Mouse (Mus musculus): ENCODE results near the gene Col4a3.
A peak's percentile ranks its signal among the peaks of the same experiment; 100 is the strongest.

Col4a3 gene

DNA sequence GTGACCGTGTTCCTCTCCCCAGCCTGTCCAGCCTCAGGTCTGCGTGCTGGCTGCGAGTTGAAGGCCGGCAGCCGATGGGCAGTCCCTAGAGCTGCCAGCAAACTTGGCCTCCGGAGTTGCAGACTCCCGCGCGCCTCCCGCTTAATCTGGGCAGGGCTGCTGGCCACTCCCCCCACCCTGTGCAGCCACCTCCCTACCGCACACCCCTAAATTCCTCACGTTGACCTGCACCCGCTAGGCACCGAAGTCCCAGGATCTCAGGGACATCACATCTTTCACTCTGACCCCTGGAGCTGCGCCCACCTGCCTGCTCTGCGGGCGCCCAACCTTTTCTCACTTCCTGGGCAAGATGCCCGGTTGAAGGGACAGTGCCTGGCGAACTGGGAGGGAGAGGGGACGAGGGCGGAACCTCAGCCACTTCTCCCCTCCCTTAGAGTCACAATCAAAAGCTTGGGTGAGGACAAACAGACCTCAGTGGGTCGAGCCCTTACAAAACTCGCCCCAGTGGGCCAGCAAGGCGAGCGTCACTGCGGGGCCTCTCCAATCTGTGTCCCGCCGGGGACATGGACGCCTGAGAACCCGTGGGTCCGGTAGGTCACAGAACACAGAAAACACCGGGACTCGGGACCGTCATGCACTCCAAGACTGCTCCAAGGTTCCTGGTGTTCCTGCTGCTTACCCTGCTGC lies at the start of gene Col4a3, which contains the start of gene Col4a4:
TSS of gene Col4a3 (plus strand) at position 209 of the 687 bp plus-strand sequence.
TSS of gene Col4a4 (minus strand) at position 137 of the 687 bp plus-strand sequence.
- DNase-seq (ENCODE audit: low read depth) = no peak

DNA sequence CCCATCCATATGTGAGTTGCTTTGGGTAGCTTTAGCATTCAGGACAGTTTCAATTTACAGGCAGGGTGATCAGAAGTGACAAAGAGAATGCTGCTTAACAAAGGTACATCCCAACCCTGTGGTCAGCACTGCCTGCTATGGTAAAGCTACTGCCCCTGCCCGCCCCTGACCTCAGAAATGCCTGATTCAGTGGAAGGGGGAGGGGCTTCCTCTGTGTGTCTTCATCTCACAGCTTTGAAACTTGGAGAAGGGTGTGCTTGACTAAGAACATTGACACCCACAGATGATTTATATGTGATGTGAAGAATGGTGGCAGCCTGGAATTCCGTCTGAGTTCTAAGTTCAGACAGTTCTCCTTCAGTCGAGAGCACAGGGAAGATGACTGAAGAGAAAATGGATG lies 48.9 kb upstream of the Col4a3 start:
- DNase-seq (ENCODE audit: low read depth) = peak; percentile 6

DNA sequence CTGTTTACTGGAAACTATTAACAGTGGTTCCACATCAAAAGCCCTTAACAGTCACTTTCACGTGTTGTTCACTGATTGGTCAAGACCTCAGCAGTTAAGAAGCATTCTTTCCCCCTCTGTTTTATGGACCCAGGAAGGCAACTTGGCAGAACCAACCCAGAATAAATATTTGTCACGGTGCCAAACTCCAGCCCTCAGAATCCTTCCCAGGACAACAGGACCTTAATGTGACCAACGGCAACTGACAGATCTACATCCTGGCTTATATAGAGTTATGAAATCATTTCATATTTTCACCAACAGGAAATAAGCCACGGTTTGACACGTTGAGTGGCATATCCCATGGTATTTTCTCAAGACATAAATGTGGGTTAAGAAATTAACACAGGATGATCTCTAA lies 46.7 kb upstream of the Col4a3 start:
- DNase-seq (ENCODE audit: low read depth) = peak; percentile 7

DNA sequence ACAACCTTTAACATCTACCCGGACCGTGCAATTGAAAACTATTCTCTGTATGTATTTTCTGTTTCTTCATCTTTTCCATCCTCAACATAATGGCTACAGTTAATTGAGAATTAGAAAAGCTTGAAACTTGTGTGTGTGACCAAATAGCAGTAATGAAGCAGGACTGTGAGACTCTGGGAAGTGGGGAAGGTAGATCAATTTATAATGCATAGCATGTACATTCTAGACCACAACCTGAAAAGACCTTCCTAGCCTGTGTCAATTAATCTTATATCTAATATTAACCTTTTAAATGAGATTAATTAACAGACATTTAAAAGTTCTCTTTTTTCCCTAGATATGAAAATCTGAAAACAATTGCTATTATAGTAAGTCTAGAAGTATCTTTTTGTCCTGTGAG lies 42.8 kb upstream of the Col4a3 start:
- no peak for DNase-seq (ENCODE audit: low read depth)

DNA sequence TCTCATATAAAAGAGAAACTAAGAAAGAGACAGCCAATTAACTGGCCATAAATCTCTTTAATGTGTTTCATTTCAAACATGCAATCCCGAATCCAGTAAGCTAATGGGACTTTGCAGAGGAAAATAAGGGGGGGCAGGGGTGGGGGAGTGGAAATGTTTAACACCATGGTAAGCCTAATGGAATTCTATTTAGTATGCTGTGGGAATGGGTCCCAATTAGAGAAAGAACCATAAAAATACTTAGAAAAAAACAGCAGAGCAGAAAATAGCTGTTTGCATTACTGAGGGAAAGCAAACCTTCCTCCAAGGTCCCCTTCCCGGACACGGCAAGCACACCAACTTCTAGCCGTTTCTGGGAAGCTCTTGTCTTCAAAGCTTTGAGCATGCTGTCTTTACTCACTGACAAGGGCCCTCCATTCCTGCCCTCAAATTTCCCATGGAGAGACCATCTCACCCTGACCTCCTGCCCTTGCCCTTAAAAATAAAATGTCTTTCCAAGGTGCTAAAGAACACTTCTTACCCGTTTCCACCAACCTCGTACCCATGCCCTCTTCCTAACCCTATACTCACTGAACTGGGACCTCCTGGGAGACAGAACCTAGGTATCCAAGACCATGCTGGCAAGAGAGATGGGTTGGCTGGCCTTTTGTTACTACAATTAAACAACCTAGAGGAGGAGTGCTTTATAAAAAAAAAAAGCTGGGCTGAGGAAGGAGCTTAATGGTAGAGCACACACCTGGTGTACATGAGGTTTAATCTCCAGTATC lies 42.1 kb upstream of the Col4a3 start:
- no peak for DNase-seq (ENCODE audit: low read depth)

DNA sequence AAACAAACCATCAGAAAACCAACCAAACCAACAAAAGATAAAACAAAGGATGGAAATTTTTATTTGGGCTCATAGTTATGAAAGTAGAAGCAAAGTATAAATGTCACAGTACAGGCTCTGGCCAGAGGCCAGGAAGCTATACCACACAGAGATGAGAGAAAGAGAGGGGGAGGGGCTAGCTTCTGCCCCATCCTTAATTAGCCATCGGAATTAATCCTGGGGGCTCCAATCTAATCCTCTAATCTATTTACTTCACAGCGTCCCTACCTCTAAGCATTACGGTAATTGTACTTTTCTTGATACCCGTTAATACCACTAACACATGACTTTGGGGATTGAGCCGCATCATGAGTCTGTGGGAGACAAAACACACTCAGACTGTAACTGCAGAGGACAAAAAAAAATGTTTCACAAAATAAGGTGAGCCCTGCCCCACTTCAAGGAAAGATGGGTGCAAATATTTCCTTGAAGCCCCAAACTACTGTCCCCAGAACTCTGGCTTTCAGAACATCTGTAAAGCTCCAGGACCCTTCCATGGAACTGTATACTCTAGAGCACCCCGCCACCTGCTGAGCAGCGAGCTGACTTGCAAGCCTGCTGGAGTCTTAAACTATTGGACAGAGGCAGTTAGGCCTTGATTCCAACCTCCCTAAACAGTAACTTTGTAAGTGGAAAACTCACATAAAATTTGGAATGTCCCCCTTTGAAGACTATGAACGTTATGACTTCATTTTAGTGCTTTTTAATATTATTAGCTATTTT lies 41.3 kb upstream of the Col4a3 start:
- peak; percentile 8 for DNase-seq (ENCODE audit: low read depth)

DNA sequence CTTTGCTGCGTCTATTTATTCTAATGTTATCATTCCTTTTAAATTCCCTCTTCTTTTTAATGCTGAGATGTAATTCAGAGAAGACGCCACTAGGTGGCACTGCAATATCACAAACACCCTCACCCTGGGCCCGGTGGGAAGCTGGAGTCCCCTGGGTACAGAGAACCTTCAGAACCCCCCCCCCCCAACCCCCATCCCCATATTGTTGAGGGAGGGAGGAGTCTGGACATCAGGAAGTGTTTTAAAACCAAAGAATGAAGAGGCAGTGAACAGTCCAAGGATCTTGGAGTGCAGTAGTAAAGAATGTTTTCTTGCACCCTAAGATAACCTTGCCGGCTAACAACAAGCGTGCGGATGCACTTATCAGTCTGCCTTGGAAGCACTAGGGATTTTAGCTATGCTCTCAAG lies 32.3 kb upstream of the Col4a3 start:
- DNase-seq (ENCODE audit: low read depth) = peak; percentile 75

DNA sequence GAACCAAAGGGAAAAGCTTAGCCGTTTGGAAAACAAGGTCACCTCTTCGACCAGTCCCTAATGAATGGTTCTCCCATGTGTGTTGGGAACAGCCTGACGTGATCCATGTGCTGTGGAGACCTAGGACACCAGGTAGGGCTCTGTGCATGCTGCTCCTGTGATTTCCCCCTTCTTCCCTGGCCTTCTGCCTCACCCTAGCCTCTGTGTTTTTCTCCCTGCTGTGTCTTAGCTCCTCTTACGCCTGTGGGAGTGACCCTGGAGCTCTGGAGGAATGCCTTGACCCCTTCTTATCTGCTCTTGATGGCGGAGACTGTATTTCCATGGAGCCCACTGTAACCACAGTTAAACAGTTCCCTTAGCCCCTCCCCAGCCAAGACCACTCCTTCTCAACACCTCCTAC lies 31.8 kb upstream of the Col4a3 start:
- DNase-seq (ENCODE audit: low read depth) = no peak

DNA sequence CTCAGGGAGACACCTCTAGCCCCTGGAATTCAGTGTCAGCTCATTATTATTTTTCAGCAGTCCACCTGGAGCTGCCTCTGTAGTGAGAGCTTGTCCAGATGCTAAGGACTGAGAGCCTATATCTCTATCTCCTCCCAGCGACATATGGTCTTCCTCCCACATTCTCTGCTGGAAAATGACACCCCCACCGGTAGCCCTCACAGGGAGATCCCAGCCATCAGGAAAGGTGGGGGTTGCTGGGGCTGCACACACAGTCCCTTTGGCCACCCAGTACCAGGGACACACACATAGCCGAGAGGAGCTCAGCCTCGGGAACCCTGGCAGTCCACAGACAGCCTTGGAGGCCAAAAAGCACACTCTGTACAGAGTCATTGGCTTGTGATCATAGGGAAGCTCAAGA lies 26.5 kb upstream of the Col4a3 start:
- DNase-seq (ENCODE audit: low read depth) = no peak

DNA sequence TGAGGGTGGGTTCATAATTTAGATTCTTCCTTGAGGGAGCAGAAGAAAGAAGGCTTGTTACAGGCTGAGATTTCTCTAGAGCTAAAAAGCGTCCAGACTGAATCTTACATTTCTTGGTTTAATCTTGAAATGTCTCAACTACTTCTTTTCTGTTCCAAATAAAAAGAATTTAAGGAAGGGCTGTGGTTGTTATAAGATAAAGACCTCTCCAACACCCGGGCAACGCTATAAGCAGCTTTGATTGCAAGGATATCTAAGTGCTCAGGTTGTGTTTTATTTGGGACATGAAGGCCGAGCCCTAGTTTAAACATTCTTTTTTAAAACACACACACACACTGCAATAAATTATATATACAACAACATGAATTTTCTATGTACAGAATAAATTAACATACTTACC lies 17.3 kb upstream of the Col4a3 start:
- no peak for DNase-seq (ENCODE audit: low read depth)

DNA sequence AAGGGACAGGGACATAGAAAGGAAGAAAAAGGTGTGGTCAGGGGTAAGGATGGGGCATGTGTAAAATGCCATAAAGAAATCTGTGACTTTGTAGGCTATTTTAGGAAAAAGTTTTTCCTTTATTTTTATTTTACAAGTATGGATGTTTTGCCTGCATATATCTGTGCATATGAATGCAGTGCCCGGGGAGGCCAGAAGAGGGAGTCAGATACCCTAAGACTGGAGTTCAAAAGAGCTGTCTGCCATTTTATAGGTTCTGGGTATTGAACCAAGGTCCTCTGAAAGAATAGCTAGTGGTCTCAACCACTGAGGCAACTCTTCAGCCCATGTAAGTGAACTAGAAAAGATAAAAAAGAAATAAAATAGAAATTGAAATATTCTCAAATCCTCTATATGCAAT lies 15.0 kb upstream of the Col4a3 start:
- peak; percentile 20 for DNase-seq (ENCODE audit: low read depth)

DNA sequence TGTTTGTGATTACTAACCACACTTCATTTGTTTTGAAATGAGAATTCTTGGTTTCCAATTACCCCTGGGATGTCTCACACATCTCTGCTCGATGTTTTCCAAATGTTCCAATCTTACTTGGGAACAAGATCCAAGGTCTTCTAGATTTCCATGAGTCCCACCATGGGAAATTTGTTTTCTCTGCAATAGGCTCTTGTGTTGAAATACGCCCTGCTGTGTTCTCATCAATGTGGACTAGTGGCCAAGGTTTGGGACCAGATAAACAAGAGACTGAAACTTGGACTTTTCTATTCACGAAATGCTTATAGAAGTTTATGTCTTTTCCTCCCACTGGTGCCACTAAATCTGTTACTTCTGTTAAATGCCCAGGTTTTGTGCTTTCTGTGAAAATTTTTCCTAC lies 11.0 kb upstream of the Col4a3 start:
- no peak for DNase-seq (ENCODE audit: low read depth)

DNA sequence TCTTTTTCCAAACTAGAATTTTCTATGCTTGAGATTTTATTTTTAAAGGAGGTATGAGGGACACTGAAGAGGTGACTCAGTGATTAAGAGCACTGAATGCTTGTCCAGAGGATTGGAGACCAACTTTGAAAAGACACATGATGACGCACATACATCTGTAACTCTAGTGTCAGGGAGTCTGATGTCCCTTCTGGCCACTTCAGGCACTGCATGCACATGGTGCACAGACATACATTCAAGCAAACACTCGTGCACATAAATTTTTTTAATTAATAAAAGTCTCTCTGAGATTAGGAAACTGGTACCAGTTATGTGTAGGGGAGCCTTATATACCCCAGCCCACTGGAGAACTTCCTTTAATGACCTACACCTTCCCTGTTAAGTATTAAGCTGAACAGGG lies 10.5 kb upstream of the Col4a3 start:
- DNase-seq (ENCODE audit: low read depth) = no peak

DNA sequence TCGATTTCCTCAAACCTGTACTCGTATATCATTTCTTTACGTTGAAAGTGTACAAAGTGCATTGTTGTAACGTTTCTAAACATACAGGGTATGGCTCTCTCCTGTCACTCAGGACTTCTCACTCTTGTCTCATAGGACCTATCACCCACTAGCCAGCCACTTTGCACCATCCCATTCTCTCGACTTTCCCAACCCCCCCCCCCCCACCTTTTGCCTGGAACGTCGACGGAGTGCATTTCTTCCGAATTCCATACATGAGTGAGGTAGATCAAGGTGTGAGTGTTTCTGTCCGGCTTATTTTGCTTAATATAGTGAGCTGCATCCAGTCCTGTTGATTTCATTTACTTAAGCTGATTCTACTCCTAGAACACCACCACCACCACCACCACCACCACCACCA lies 9.4 kb upstream of the Col4a3 start:
- DNase-seq (ENCODE audit: low read depth) = no peak

DNA sequence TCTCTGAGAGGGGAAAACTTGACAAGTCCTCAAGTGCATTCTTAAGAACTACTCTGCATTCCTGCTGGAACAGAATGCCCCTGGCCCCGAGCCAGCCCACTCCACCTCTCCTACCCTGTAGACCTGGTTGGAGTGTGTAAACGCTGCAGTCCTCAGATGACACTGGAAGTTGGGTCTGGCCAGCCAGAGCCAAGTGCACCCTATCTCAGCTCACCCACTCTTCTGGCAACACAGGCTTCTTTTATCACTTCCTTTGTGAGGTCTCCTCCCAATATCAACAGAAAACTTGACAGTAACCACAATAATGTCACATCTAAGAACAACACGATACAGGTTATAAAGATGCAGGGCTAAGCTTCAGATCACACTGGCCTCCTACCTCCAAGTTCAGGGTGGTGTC lies 8.8 kb upstream of the Col4a3 start:
- no peak for DNase-seq (ENCODE audit: low read depth)

DNA sequence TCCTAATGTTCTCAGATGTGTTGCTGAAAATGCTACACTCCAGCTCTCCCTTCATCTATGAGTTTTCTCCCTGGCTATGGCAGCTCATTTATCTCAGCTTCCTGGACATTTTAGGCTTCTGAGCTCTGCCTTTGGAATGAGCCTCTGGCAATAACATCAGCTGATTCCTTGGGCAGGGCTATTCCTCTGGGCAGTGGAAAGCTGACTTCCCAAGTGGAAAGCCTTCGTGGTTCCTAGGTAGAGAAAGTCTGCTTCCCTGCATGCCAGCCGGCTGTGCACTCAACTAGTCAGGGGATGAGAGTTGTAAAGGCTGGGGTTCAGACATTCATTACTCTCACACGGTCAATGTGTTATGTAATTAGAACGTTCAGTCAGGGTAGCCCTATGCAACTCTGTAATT lies 8.4 kb upstream of the Col4a3 start:
- no peak for DNase-seq (ENCODE audit: low read depth)

DNA sequence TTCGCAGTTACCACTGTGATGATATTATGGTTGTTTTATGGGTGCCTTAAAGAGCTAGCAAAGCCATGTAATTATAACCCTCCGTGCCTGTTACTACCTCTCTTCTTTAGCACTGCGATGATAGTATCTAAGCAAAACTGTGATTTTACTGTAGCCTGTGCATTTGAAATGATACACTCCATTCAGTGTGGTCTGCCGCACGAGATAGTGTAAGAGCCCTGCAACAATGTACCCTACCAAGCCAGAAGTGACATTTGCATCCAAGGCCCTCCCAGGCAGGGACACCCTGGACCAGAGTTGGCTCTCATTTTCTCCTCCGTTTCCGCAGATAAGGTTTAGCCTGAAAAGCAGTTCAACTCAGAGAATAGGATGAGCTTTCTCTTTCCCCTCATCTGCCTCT lies 740 bp upstream of the Col4a3 start:
- no peak for DNase-seq (ENCODE audit: low read depth)

DNA sequence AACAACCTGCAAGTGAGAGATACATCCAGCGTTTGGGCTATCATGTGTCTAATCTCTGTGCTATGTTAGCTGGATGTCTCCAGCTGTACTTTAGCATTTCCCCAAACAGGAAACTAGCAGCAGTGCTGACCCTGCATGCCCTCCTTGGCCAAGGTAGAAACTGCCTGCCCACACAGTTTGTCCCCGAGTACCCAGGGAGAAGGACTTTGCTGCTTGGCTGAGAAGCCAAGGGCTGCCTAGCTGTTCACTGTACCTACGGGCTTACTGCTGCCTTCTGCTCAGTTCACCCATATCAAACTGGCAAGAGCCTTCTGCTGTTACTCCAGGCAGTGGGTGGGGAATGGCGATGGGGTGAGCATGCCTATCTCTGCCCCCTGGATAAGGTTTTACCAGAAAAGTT lies 3.5 kb downstream of the Col4a3 start:
- no peak for DNase-seq (ENCODE audit: low read depth)

DNA sequence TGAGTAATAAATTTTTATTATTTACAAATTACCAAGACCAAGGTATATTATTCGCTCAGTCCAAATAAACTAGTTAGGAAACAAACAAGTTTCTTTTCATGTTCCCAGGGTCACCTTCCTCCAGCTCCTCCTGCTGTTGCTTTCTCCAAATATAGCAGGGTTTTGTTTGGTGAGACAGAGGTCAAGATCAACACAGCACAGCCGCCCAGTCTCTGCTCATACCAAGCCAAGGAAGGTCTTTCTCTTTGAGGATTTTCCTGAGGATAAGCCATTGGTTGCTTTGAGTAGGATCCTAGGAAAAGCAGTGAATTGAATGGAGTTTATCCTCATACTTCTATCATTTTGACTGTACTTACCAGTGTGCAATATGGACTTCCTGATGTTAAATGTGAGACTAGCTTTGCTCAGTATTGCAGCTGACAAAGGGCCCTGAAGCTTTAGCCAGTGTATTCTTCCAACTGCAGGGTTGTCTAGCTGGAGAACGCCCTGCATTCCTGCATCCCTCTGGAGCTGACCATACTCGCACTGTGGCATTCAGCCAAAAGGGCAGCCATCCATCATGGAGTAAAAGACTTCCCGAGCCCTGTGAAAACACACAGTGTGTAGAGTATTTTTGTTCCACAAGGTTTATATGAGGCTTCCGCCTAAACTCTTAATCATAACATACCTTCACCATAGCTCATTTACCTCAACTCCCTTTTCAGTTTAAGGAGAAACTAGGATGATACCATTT lies 10.3 kb downstream of the Col4a3 start:
- peak; percentile 63 for DNase-seq (ENCODE audit: low read depth)

DNA sequence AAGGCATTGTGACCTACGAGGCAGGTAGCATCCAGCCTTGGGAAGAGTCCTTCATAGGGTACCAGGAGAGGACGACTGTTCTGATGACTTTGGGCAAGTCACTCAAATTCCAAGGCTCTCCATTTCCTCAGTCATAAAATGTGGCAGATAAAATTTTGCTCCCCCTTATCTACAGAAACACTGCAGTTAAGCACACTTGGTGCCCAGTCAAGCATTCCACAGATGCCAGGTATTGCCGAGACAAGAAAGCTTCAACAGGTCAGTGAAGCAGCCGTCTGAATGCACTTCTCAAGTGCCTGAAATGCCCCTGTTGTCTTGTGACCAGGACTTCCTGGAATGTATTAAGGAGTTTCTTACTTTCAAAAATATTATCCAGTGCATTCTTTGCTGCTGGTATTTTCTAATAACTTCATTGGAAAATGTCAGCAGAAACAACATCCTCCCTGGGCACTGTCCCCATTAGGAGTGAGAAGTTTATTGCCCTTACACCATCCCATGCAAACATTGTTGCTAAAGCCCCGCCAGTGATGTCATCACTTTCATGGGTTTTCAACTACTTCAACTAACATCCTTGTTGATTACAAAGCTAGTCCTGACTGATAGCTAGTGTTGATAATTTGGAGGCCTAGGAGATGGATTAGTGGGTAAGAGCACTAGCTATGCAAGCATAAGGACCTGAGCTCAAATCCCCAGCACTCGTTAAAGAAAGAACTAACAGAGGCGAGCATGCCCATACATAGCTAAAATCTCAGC lies 16.7 kb downstream of the Col4a3 start:
- DNase-seq (ENCODE audit: low read depth) = no peak

DNA sequence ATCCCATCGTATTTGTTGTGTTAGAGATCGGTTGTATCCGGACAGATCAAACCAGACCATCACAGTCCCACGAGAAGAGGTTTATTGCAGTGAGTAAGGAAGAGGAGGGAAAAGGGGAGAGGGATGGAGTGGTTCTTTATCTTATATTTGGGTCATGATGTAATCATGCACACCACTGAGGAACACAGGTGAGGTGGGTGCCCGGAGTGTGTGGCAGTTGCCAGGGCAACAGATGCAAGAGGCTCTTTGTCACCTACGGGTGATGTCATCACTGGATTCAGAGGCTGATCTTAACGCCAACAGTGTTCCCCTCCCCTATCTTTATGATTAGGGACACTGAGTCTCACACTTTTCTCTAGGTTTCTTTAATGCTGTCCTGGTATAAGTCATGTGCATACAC lies 18.6 kb downstream of the Col4a3 start:
- no peak for DNase-seq (ENCODE audit: low read depth)

DNA sequence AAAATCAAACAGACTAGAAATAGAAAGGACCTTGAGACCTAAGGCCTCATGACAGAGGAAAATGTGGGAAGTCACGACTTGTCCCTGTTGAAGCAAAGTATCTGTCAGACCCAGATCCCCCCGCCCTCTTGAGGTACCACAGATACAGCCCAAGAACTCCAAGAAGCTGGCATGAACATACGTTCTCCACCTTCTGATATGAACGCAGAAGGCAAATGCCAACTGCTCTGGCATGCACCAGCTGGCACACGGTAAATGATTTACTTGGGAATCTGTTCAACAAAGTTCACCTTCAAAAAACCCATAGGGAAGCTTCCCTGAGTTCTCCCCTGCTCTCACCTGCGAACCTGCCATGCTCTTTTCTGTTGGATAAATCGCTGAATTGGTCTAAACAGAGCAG lies 19.1 kb downstream of the Col4a3 start:
- no peak for DNase-seq (ENCODE audit: low read depth)

All from NIH3T3 (cell line).